Mouse (Mus musculus): ENCODE measurements around the gene Dtx3.
A peak's percentile ranks its signal among the peaks of the same experiment; 100 is the strongest.

Gene Dtx3

GRCm38 (mm10) chr10:127195328-127196129, at the start of gene Dtx3:
Gene Dtx3, minus strand, starts transcription at chr10:127195728.
- DNase-seq = peak; percentile 44 to 65

- DNase-seq = no peak
Observed at GRCm38 (mm10) chr10:127238241-127238824, 42.8 kb upstream of the Dtx3 start.

- DNase-seq = no peak
Observed at GRCm38 (mm10) chr10:127236541-127236940, 41.0 kb upstream of the Dtx3 start.

GRCm38 (mm10) chr10:127233141-127233540, 37.6 kb upstream of the Dtx3 start:
- peak in 1 of 2 experiments; percentile 21 for DNase-seq

GRCm38 (mm10) chr10:127231741-127232140, 36.2 kb upstream of the Dtx3 start:
- DNase-seq = no peak

- DNase-seq = no peak
Observed at GRCm38 (mm10) chr10:127230693-127231092, 35.2 kb upstream of the Dtx3 start.

GRCm38 (mm10) chr10:127228897-127229296, 33.4 kb upstream of the Dtx3 start:
- no peak for DNase-seq

GRCm38 (mm10) chr10:127227163-127227562, 31.6 kb upstream of the Dtx3 start:
- DNase-seq = no peak

- DNase-seq = no peak
Observed at GRCm38 (mm10) chr10:127226318-127226895, 30.9 kb upstream of the Dtx3 start.

- DNase-seq = peak in 1 of 2 experiments; percentile 12
Observed at GRCm38 (mm10) chr10:127225732-127226131, 30.2 kb upstream of the Dtx3 start.

- no peak for DNase-seq
Observed at GRCm38 (mm10) chr10:127225213-127225612, 29.7 kb upstream of the Dtx3 start.

- no peak for DNase-seq
Observed at GRCm38 (mm10) chr10:127218339-127218738, 22.8 kb upstream of the Dtx3 start.

GRCm38 (mm10) chr10:127217177-127217576, 21.6 kb upstream of the Dtx3 start:
- DNase-seq = no peak

- DNase-seq = no peak
Observed at GRCm38 (mm10) chr10:127216456-127216855, 20.9 kb upstream of the Dtx3 start.

GRCm38 (mm10) chr10:127214422-127214803, 18.9 kb upstream of the Dtx3 start:
- no peak for DNase-seq

GRCm38 (mm10) chr10:127213704-127214421, 18.3 kb upstream of the Dtx3 start:
- DNase-seq = no peak

- DNase-seq = no peak
Observed at GRCm38 (mm10) chr10:127213272-127213671, 17.7 kb upstream of the Dtx3 start.

GRCm38 (mm10) chr10:127211414-127211854, 15.9 kb upstream of the Dtx3 start, which contains the start of gene Pip4k2c:
Gene Pip4k2c, minus strand, starts transcription at chr10:127211585.
- DNase-seq = peak; percentile 92 to 94

- DNase-seq = no peak
Observed at GRCm38 (mm10) chr10:127210961-127211405, 15.5 kb upstream of the Dtx3 start.

- DNase-seq = no peak
Observed at GRCm38 (mm10) chr10:127209928-127210570, 14.5 kb upstream of the Dtx3 start.

GRCm38 (mm10) chr10:127208921-127209320, 13.4 kb upstream of the Dtx3 start:
- no peak for DNase-seq

GRCm38 (mm10) chr10:127205373-127205772, 9.8 kb upstream of the Dtx3 start:
- DNase-seq = no peak

GRCm38 (mm10) chr10:127204589-127204988, 9.1 kb upstream of the Dtx3 start:
- no peak for DNase-seq

Measured in thymus, postnatal 36 days (tissue).